Mouse (Mus musculus) heart, adult 9 months (tissue): Measurements from ENCODE around the gene Mrgprd.

Source experiments
- DNase-seq, 2 experiments: peaks; one replicate each; pipeline ENCODE4 v3.0.0; 2022; ENCODE audit warnings: low spot score in 2 of 2

The Mrgprd gene

DNA sequence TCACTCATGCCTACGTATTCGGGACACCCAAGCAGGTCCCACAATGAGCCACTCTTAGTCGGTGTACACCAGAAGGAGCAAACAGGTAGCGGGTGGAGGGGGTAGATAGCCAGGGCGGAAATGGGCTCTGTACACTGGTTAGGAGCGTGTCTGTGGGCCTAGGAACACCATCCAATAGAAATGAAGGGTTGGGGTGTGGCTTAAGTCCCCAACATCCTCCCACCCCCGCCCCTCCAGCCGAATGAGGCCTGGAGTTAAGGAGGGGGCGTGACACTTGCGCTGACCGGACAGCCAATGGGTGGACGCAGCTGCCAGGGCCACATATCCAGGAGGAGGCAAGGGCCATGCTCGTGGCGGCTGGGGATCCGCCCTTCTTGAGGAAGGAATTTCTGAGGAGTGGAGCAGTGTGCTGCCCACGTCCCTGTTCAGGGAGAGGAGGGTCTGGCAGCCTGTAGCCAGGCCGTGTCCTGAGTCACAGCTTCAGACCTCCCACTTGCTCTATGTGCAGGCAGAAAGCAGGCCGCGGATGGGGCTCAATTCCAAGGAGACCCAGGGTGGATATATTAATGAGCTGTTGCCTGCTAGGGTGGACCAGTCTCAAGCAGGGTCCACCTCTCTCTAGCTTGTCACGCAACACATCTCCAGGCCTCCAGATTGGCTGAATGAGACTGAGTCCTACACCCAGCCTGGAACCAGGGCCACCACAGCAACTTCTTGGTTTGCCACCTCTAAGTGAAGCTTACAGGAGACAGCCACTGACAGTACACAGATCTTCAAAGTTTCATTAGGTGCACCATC, 11.9 kb upstream of the Mrgprd start:
- peak; percentile 76 to 80 for DNase-seq

DNA sequence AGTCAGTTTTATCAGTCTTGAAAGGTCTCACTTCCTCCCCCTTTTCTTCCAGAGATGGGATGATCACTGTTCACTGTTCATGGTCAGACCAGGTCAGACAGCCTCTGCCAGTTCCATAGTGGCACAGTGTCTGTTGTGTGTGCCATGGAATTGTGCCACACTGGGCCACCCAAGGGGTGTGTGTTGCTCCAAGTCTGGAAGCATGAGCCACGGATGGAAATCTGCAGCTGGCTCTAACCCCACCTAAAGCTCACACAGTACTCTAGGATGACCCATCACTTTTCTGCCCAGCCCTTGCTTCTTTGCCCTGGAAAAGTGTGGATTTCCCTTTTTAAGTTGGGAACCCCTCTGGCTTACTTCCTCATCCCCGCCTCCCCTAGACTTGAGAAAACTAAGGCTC, 10.5 kb upstream of the Mrgprd start:
- DNase-seq = no peak

DNA sequence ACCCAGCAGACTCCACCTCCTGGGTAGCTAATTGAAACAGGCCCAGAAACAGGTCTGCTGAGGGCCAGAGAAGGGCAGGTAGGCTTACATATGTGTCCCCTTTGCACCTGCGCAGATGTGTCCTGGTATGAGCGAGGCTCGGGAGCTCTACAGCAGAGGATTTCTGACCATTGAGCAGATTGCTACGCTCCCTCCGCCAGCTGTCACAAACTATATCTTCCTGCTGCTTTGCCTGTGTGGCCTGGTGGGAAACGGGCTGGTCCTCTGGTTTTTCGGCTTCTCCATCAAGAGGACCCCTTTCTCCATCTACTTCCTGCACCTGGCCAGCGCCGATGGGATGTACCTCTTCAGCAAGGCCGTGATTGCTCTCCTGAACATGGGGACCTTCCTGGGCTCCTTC, 7.0 kb upstream of the Mrgprd start:
- no peak for DNase-seq

DNA sequence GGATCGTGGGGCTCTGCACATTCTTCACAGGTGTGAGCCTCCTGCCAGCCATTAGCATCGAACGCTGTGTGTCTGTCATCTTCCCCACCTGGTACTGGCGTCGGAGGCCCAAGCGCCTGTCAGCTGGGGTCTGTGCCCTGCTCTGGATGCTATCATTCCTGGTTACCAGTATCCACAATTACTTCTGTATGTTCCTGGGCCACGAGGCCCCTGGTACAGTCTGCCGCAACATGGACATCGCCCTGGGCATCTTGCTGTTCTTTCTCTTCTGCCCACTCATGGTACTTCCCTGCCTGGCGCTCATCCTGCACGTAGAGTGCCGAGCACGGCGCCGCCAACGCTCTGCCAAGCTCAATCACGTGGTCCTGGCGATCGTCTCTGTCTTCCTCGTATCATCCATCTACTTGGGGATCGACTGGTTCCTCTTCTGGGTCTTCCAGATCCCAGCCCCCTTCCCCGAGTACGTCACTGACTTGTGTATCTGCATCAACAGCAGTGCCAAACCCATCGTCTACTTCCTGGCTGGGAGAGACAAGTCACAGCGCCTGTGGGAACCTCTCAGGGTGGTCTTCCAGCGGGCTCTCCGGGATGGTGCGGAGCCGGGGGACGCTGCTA, 6.5 kb upstream of the Mrgprd start:
- DNase-seq = no peak

DNA sequence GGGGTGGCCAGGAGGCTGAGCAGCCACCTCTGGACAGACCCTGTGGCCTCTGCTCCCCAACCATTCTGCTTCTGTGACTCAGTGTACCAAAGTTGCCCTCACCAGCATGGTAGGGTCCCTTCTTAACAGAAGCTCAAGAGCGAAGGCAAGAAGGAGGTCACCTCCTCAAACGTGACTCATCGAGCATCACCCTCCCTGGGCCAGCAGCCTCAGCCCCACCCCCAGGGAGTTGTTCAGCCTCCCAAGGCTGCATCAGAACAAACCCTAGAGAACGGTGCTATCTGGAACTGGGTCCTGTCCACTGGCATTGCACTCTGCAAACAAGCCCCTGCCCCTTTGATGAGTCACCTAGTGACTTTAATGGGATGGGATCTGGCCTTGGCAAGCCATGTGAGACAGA, 5.8 kb upstream of the Mrgprd start:
- DNase-seq = peak in 1 of 2 experiments; percentile 39

DNA sequence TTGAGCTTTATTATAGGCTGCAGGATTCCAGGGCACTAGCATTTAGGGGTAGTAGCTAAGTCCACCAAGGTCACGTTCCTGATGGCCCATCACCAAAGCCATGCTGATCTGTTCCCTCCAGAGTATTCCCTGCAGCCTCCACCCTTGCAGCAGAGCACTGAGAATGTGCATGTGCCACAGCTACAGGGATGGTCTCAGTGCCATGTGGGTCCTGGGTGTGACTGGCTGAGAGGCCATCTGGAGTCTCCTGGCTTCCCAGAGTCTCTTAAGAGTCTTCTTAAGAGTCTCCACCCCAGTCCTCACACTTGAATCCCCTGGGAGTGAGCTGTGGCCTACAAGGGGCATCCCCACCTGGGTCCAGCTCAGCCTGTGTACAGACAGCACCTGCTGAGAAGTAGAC, 4.8 kb upstream of the Mrgprd start:
- no peak for DNase-seq

DNA sequence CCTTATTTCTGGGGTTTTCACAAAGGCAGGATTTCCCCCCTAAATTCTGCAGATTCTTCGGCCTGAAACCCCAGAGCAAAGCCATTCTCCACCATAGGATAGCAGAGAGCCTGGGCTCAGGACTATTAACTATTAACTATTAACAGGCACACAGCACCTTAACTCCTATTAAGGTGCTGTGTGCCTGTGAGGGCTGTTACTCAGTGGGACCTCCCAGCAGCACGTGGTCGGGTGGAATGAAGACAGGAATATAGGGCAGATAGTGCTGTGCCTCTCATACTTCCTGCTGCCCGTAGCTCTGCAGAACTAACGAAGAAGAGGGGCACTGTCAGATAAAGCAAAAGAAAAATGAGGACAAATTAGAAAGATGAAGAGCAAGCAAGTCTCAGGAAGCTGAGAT, 4.1 kb upstream of the Mrgprd start:
- no peak for DNase-seq

DNA sequence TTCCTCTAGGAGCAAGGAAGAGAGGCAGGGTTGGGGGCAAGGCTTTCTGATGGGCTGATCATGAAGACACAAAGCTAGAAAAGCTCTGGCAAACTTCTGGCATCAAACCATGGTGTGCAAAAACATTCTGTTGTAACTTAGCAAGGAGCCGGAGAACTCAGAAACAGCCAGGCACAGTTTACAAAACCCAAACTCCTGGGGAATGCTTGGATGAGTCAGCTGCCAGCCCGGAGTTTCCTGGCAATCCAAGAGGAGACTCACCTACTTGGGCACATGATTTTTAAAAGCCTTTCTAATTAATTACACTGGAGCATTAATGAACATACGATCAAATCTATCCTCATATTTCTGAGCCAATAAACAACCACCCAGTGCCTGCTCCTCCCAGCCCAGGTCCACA, 2.5 kb upstream of the Mrgprd start:
- no peak for DNase-seq

DNA sequence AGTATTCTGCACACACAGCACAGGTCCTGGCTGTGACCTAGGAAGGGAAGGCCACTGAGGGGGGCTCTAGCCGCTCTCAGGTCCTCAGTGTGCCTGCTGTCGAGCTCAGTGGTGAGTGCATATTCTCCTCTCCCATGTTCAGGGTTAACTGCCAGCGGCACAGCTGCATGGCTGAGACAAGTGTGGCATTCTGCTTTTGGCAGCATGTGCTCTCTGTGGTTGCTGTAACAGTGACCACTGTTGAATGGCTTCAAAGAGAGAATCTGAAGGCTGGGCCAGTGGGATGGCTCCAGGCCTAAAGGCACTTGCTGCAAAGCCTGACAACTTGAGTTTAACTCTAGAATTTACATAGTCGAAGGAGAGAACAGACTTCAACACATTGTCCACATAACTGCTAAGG, 2.9 kb downstream of the Mrgprd start:
- DNase-seq = no peak

DNA sequence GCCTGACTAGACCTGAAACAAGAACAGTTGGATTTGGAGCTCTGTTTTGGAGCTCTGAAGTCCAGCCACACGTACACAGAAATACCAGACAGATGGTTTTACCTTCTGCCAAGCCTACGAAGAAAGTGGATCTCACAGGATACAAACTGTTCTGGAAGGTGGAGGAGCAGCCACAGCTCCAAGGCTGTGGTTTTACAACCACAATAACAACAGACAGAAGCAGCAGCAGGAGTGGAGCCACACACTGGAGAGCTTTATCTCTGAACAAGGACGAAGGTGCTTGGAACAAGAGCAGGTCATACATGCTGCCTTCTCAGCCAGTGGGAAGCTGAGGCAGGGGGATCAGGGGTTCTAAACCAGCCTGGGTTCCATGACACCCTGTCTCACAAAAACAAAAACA, 4.8 kb downstream of the Mrgprd start:
- no peak for DNase-seq

DNA sequence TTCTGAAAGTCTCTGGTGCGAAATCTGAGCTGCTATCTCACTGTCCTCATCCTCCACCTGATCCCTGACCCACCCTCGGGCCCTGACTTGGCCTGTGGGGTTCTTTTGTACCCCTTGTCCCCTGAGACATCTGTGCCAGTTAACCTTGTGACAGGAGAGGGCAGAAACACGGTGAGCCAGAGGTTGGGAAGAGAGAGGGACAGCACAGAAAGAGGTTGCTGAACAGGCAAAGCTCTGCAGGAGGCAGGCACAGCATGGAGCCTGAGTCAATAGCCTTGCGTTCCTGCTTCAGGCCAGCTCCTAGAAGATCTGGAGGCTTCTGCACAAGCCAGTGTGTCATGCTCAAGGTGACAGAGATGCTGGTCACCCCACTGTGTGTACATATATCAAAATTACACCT, 9.0 kb downstream of the Mrgprd start:
- DNase-seq = no peak

DNA sequence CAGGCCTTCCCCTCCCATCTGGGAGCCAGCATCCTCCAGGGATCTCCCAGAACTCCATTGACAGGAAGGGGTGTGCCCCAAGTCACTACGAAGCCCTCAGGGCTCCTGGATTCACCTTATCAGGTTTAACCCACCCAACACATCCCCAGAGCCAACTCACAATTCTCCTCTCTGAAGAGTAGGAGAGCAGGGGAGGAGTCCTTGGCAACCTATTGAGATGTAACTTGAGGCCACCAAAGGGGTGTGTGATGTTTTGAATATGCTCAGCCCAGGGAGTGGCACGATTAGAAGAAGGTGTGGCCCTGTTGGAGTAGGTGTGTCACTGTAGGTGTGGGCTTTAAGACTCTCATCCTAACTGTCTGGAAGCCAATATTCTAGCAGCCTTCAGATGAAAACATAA, 11.1 kb downstream of the Mrgprd start:
- DNase-seq = no peak

DNA sequence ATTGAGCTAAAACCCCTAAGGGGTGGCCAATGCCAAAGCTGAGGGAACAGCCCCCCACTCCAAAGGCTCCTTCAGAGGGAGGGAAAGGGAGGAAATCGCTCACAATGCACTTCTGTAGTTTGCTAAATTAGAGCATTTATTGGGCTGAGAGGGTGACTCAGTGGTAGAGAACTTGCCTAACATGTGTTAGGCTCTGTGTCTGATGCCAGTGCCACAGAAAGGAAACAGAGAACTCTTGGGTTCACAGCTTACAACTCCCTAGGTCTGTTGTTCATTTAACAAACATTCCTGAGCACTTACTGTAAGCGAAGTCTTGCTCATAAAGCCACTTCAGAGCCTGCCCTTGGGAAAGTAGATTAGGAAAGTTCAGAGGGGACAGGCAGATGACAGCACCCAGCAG, 15.3 kb downstream of the Mrgprd start:
- DNase-seq = no peak

DNA sequence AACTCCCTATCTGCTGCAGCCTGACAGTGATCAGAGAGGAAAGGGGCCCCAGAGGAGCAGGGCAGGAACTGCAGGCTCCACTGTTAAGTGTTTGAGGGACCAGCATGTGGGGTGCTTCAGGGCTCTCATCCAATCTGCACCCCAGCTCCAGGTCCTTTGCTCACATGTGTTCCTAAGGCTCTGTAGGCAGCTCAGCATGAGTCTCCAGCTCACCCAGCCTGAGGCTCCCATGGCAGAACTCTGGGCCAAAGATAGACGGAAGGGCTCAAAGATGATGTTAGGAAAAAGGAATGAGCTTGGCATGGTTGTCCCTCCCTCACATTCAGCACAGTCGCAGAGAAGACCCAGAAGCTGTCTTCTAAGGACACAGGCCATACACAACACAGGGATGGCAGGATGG, 16.0 kb downstream of the Mrgprd start:
- DNase-seq = no peak

DNA sequence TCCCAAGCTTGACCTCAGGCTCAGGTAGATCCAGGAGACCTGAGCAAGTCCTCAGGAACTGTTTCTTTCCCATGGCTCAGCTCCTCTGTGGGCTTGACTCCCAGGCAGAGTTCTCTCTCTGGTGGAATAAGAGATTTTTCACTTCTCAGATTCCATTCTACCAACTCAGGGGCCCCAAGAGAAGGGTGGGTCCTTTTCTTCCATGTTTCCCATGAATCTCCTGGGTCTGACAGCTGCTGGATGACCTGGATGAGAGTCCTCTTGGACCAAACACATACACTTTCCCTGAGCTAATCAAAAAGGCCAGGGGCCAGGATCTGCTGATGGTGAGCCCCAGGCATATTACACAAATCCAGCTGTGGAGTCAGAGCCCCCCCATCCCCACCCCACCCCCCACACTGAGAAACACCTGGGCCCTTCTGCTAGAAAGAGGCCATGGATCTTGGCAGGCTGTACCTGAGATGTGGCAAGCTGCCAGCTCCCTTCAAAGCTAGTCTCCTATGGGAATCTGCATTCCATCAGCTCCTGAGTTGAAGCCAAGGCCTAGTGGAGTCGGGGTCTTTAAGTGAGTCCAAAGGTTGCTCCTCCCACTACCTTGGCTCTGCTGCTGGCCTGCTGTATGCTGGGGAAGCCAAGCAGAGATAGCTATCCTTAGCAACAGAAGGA, 17.9 kb downstream of the Mrgprd start:
- DNase-seq = peak in 1 of 2 experiments; percentile 27

DNA sequence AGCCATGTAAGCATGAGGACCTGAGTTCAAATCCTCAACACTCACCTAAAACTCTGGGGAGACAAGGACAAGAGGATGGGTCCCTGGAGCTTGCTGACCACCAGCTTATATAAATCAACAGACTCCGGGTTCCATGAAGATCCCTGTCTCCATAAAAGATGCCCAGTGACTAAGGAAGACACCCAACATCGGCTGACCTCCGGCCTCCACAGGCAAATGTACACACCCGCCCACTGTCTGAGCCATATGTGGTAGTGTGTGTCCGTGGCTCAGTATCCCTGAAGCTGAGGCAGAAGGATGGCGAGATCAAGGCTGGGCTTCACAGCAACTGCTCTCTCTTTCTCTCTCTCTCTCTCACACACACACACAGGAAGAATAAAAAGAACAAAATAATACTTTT, 19.3 kb downstream of the Mrgprd start:
- no peak for DNase-seq

DNA sequence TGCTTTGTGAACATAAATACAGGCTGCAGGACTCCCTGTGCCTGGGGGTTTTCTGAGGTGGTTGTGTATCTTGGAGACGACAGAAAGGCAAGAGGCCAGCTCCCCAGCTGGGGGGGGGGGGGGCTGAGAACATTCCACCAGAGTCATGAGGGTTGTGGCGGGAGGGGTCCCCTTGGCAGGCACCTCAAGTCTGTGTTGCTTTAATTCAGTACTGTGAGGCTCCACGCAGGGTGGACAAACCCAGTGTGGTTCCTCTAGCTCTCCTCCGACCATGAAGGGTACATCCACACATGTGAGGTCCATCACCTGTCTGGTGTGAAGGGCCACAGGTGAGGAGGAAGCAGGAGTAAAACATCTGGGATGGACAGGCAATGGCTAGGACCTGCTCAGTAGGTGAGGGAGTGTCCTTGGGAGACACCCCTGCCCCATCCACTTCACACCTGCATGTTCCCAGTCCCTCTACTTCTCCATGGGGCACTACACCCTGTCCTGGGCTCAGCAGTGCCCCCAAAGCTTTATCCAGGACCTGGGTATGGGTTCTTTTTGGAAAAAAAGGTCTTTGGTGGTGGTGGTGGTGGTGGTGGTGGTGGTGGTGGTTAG, 19.9 kb downstream of the Mrgprd start:
- no peak for DNase-seq

DNA sequence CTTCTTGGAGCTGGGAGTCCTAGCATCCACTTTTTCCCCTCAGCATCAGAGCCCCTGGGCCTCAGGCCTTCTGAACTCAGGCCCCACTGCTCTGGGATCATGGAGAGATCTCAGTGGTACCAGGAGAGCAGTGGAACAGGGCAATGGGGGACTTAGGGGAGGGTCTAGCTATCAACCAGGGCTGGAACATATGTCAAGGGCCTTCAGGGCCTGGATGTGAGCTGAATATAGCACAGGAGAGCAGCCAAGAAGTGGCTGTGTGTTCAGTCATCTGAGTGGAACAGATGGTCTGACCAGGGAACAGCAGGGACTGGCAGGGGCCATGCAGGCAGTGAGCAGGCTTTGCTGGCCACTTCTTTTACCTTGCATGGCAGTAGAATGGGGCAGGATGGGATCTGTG, 20.6 kb downstream of the Mrgprd start:
- no peak for DNase-seq

DNA sequence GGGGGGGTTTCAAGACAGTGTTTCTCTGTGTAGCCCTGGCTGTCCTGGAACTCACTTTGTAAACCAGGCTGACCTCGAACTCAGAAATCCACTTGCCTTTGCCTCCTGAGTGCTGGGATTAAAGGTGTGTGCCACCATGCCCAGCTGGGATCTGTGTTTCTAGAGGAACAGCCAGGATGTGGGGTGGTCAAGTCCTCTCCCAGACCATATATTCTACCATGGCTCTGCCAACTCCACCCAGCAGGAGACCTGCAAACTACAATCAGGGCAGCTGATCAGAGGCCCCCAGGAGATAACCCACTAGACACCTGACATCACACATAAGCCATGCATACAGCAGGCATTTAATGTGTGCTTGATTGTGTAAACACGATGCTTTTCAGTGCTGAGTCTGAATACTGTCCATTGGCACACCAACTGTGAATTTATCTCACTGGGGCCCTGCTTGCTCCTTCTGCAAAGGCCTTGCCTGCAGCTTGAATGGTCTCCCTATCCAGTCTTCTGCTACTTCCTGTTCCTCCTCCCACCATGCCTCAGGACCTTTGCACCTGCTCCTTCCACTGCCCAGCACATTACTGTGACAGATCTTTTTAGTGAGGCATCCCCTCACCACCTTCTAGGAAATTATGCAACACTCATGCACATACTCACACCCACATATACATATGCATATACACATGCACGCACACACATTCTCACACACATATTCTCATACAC, 21.1 kb downstream of the Mrgprd start:
- DNase-seq = no peak

DNA sequence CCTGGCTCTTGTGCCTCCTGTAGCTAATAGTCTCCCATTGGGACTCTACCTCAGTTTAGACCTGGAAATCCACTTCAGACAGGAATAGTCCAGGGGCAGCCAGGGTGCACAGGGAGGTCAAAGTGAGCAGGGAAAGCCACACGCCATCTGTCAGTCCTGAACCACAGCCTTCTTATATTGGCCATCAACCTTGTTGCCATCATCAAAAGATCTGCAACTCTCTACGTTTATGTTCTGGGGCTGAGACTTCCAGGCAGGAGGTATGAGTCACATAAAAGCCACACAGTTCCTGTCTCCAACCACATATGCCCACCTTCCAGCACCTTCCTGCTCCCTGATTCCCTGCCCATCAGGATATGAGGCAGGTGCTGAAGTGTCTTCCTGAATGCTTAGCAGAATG, 23.3 kb downstream of the Mrgprd start:
- DNase-seq = no peak

DNA sequence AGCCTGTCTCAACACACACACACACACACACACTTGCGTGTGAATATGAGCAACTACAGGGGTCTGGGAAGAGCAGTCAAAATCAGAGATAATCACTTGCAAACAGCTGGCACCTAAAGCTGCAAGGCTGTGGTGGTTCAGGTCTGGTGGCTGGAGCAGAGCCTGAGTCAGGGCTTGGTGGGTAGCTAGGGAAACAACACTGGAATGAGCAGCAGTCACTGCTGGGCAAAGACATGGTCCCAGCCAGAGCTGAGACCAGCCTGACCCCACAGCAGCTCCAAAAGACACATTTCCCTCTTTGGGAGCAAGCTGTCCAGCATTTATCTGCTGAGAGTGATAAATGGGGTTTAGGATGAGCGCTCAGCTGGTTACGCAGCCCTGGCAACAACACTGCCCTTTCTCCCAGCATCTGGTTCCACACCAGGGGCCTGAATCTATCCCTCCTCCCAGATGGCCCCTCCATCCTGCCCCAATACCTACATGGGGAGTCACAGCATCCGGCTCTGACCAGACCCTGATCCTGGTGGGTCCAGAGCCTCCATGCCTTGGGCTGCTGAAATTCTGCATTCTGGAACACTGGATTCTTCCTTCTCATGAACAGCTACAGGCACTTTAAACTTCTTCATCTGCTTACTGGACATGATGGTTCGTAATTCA, 25.7 kb downstream of the Mrgprd start:
- DNase-seq = no peak
